Comparison of ENCODE assay signal across 31 mouse cellular contexts in genomic region chr8:54659703-54660102, GRCm38 (mm10). TPM values are rescaled to one million over a fixed set of nuclear protein-coding genes. Genes with fewer than 3 reads are reported as not detected.
DNase-seq lines count a peak whose midpoint lies in the region; ATAC-seq and TF ChIP-seq lines count a peak whose summit lies in the region.
"Had no signal": no experiment of that assay in that cellular context is flagged by ENCODE, and none has a peak within 500 bp of the region (broad histone marks: within the 10 kb centered on the region; RNA-seq: fewer than 3 reads in every experiment).

No protein-coding gene starts in this region.

- no peak for ATAC-seq in hindbrain, postnatal 0 days
- ATAC-seq in hindbrain, embryonic 11.5 days (ENCODE audit: low FRiP score): no peak
- ATAC-seq in lung, embryonic 14.5 days (ENCODE audit: insufficient read depth): no peak
- ATAC-seq: forebrain, embryonic 13.5 days; intestine, embryonic 15.5 days had no signal

- peak; percentile 18; the same call in 1 of the 2 replicates for TF ChIP-seq CTCF in hindbrain, postnatal 0 days (IDR thresholded peaks at IDR 0.05; ENCODE audit: low read depth)
- TF ChIP-seq CTCF in lung, embryonic 14.5 days (IDR thresholded peaks at IDR 0.05; ENCODE audit: low read depth): 0 out of 2 replicates have a peak, but pooled peaks have one; percentile 7

- WGBS in hindbrain, postnatal 0 days: 87% methylated on average over 2 of the region's 2 CpGs
- 86% methylated on average over 2 of the region's 2 CpGs for WGBS in hindbrain, embryonic 11.5 days
- 80% methylated on average over 2 of the region's 2 CpGs for WGBS in lung, embryonic 14.5 days

- no peaks in the 10 kb centered on the region for H3K36me3 ChIP-seq in hindbrain, postnatal 0 days (ENCODE audit: insufficient read depth, low read length)
- H3K36me3 ChIP-seq in hindbrain, embryonic 11.5 days (ENCODE audit: control insufficient read depth, insufficient read depth, low read length): no peaks in the 10 kb centered on the region
- H3K36me3 ChIP-seq in lung, embryonic 14.5 days (ENCODE audit: insufficient read depth): no peaks in the 10 kb centered on the region
- H3K36me3 ChIP-seq: embryonic facial prominence, embryonic 12.5 days; heart, embryonic 15.5 days; intestine, embryonic 15.5 days; kidney, embryonic 15.5 days; limb, embryonic 10.5 days; neural tube, embryonic 12.5 days had no signal

- no peak overlapping the region for H3K9ac ChIP-seq in hindbrain, postnatal 0 days (replicated peaks; ENCODE audit: low read length)
- H3K9ac ChIP-seq in hindbrain, embryonic 11.5 days (ENCODE audit: low read depth, low read length): no peak overlapping the region
- H3K9ac ChIP-seq in lung, embryonic 14.5 days: no peak overlapping the region
- H3K9ac ChIP-seq: embryonic facial prominence, embryonic 12.5 days; forebrain, embryonic 13.5 days; heart, embryonic 15.5 days; hindbrain, embryonic 15.5 days; intestine, embryonic 15.5 days; kidney, embryonic 15.5 days; neural tube, embryonic 12.5 days had no signal

- no peak overlapping the region for H3K4me3 ChIP-seq in hindbrain, postnatal 0 days (ENCODE audit: low read length)
- no peak overlapping the region for H3K4me3 ChIP-seq in hindbrain, embryonic 11.5 days (ENCODE audit: low read depth, low read length)
- no peak overlapping the region for H3K4me3 ChIP-seq in lung, embryonic 14.5 days (ENCODE audit: low read depth, low read length)
- H3K4me3 ChIP-seq: embryonic facial prominence, embryonic 12.5 days; forebrain, embryonic 13.5 days; heart, embryonic 15.5 days; hindbrain, embryonic 15.5 days; intestine, embryonic 15.5 days; kidney, embryonic 15.5 days; limb, embryonic 10.5 days; megakaryocyte, embryonic 14.5 days; neural tube, embryonic 12.5 days had no signal

- H3K4me2 ChIP-seq in hindbrain, postnatal 0 days (ENCODE audit: low read depth, low read length): no peak overlapping the region
- H3K4me2 ChIP-seq in hindbrain, embryonic 11.5 days (replicated peaks; ENCODE audit: low read depth, low read length): no peak overlapping the region
- H3K4me2 ChIP-seq in lung, embryonic 14.5 days: no peak overlapping the region
- H3K4me2 ChIP-seq: embryonic facial prominence, embryonic 12.5 days; forebrain, embryonic 13.5 days; heart, embryonic 15.5 days; hindbrain, embryonic 15.5 days; intestine, embryonic 15.5 days; kidney, embryonic 15.5 days; neural tube, embryonic 12.5 days had no signal

- no peak overlapping the region for H3K27ac ChIP-seq in hindbrain, postnatal 0 days
- H3K27ac ChIP-seq in hindbrain, embryonic 11.5 days (ENCODE audit: low read depth, low read length): no peak overlapping the region
- no peak overlapping the region for H3K27ac ChIP-seq in lung, embryonic 14.5 days (ENCODE audit: low read depth)
- H3K27ac ChIP-seq: embryonic facial prominence, embryonic 12.5 days; forebrain, embryonic 13.5 days; heart, embryonic 15.5 days; hindbrain, embryonic 15.5 days; intestine, embryonic 15.5 days; kidney, embryonic 15.5 days; limb, embryonic 10.5 days; neural tube, embryonic 12.5 days had no signal

- no peak for DNase-seq in hindbrain, postnatal 0 days (ENCODE audit: low spot score)
- no peak for DNase-seq in hindbrain, embryonic 11.5 days (ENCODE audit: low spot score)
- no peak for DNase-seq in lung, embryonic 14.5 days
- DNase-seq in lung, postnatal 36 days: no peak
- peak; percentile 2 for DNase-seq in MEL-GATA-1-ER (ENCODE audit: extremely low read depth, low read depth)
- DNase-seq in thymus, postnatal 36 days: no peak
- DNase-seq in testis, postnatal 14 days (ENCODE audit: low spot score): no peak
- DNase-seq: adrenal gland, adult 2 months; cerebellum, adult 18-20 months; cerebellum, postnatal 14 days; gastrocnemius, postnatal 25 days; heart, postnatal 4 days; kidney, postnatal 4 days; liver; lung, postnatal 14 days; midbrain, embryonic 14.5 days; right cerebral cortex, postnatal 25 days; spleen, adult 18-20 months; thymus, postnatal 14 days had no signal

- H3K4me1 ChIP-seq in hindbrain, postnatal 0 days (ENCODE audit: insufficient read depth, low read length): no peaks in the 10 kb centered on the region
- H3K4me1 ChIP-seq in hindbrain, embryonic 11.5 days (replicated peaks; ENCODE audit: control insufficient read depth, insufficient read depth, low read length): no peaks in the 10 kb centered on the region
- no peaks in the 10 kb centered on the region for H3K4me1 ChIP-seq in lung, embryonic 14.5 days (ENCODE audit: insufficient read depth)
- H3K4me1 ChIP-seq: embryonic facial prominence, embryonic 12.5 days; forebrain, embryonic 13.5 days; heart, embryonic 15.5 days; hindbrain, embryonic 15.5 days; intestine, embryonic 15.5 days; kidney, embryonic 15.5 days; limb, embryonic 10.5 days; megakaryocyte, embryonic 14.5 days; neural tube, embryonic 12.5 days had no signal

- H3K27me3 ChIP-seq in hindbrain, postnatal 0 days (ENCODE audit: insufficient read depth, low read length): no peaks in the 10 kb centered on the region
- H3K27me3 ChIP-seq in hindbrain, embryonic 11.5 days (ENCODE audit: control insufficient read depth, insufficient read depth, low read length): no peaks in the 10 kb centered on the region
- H3K27me3 ChIP-seq in lung, embryonic 14.5 days (ENCODE audit: insufficient read depth, low read length): no peaks in the 10 kb centered on the region
- H3K27me3 ChIP-seq: embryonic facial prominence, embryonic 12.5 days; forebrain, embryonic 13.5 days; heart, embryonic 15.5 days; hindbrain, embryonic 15.5 days; intestine, embryonic 15.5 days; kidney, embryonic 15.5 days; megakaryocyte, embryonic 14.5 days; neural tube, embryonic 12.5 days had no signal

- no peaks in the 10 kb centered on the region for H3K9me3 ChIP-seq in hindbrain, postnatal 0 days (ENCODE audit: low read length)
- no peaks in the 10 kb centered on the region for H3K9me3 ChIP-seq in hindbrain, embryonic 11.5 days (ENCODE audit: control insufficient read depth, low read length)
- no peaks in the 10 kb centered on the region for H3K9me3 ChIP-seq in lung, embryonic 14.5 days (ENCODE audit: low read depth, low read length)
- H3K9me3 ChIP-seq: embryonic facial prominence, embryonic 12.5 days; forebrain, embryonic 13.5 days; heart, embryonic 15.5 days; hindbrain, embryonic 15.5 days; intestine, embryonic 15.5 days; kidney, embryonic 15.5 days; limb, embryonic 10.5 days; megakaryocyte, embryonic 14.5 days; neural tube, embryonic 12.5 days had no signal

RNA-seq across cellular contexts. Expression of gene Spata4, which starts 59.1 kb away (rescaled TPM):
- not detected in 2 replicates for total RNA-seq in hindbrain, postnatal 0 days (2014; rRNA removed)
- polyA plus RNA-seq in hindbrain, postnatal 0 days (2015; fragmentation: Nextera tagmentation; extraction: Ambion mirVana): 0.31 and 0.39 TPM in 2 replicates
- 0.22 TPM in 1 of 2 replicates, not detected in the other for polyA plus RNA-seq in hindbrain, embryonic 11.5 days (2014; fragmentation: Nextera tagmentation; extraction: Ambion mirVana)
- not detected in 2 replicates for polyA plus RNA-seq in lung, embryonic 14.5 days (2014; fragmentation: Nextera tagmentation; extraction: Ambion mirVana)
- total RNA-seq: gastrocnemius, postnatal 25 days; heart, adult 8-10 months; left cerebral cortex, adult 8-10 months had no signal
- polyA plus RNA-seq: adrenal gland, adult 2 months; embryonic facial prominence, embryonic 12.5 days; forebrain, embryonic 13.5 days; hindbrain, embryonic 15.5 days; intestine, embryonic 15.5 days; kidney, embryonic 15.5 days; limb, embryonic 10.5 days; liver, embryonic 16.5 days; midbrain, embryonic 14.5 days; neural tube, embryonic 12.5 days had no signal
